Mouse (Mus musculus) spleen, postnatal 4 days (tissue): ENCODE data around the gene Raet1e.
"Not testable (repeated sequence)": the region's sequence is repeated elsewhere in the genome, so short reads cannot be mapped to it uniquely, and the experiment has no call there.

Experiments used
- DNase-seq, 2 experiments: peaks; one replicate each; pipeline ENCODE4 v3.0.0; 2022; ENCODE audit warnings: low spot score in 2 of 2

Raet1e gene

GRCm38 (mm10) chr10:22273684-22274305, 115.4 kb downstream of the Raet1e start:
- DNase-seq, result no peak

- DNase-seq, result no peak
Observed at GRCm38 (mm10) chr10:22274445-22275057, 116.2 kb downstream of the Raet1e start.

GRCm38 (mm10) chr10:22278468-22278867, 120.1 kb downstream of the Raet1e start:
- not testable (repeated sequence) for DNase-seq

- DNase-seq, result no peak
Observed at GRCm38 (mm10) chr10:22282816-22283215, 124.4 kb downstream of the Raet1e start.

GRCm38 (mm10) chr10:22295676-22296075, 137.3 kb downstream of the Raet1e start:
- no peak for DNase-seq

- no peak for DNase-seq
Observed at GRCm38 (mm10) chr10:22297033-22297762, 138.8 kb downstream of the Raet1e start.

- no peak for DNase-seq
Observed at GRCm38 (mm10) chr10:22297766-22298461, 139.5 kb downstream of the Raet1e start.

- no peak for DNase-seq
Observed at GRCm38 (mm10) chr10:22299324-22299723, 141.0 kb downstream of the Raet1e start.

- no peak for DNase-seq
Observed at GRCm38 (mm10) chr10:22301641-22302040, 143.3 kb downstream of the Raet1e start.

GRCm38 (mm10) chr10:22302344-22303057, 144.1 kb downstream of the Raet1e start:
- DNase-seq, result no peak

GRCm38 (mm10) chr10:22303736-22304135, 145.4 kb downstream of the Raet1e start:
- no peak for DNase-seq

- DNase-seq, result no peak
Observed at GRCm38 (mm10) chr10:22305801-22306200, 147.4 kb downstream of the Raet1e start.

- DNase-seq, result peak; percentile 13 to 60
Observed at GRCm38 (mm10) chr10:22306452-22306851, 148.1 kb downstream of the Raet1e start.

GRCm38 (mm10) chr10:22308221-22308620, 149.9 kb downstream of the Raet1e start:
- no peak for DNase-seq

GRCm38 (mm10) chr10:22322858-22323257, 164.5 kb downstream of the Raet1e start:
- DNase-seq, result no peak

GRCm38 (mm10) chr10:22345721-22346120, 187.4 kb downstream of the Raet1e start:
- not testable (repeated sequence) for DNase-seq

- DNase-seq, result not testable (repeated sequence)
Observed at GRCm38 (mm10) chr10:22353548-22354195, 195.3 kb downstream of the Raet1e start.

- DNase-seq, result not testable (repeated sequence)
Observed at GRCm38 (mm10) chr10:22354196-22354574, 195.8 kb downstream of the Raet1e start.

- DNase-seq, result not testable (repeated sequence)
Observed at GRCm38 (mm10) chr10:22357373-22357772, 199.0 kb downstream of the Raet1e start.

- DNase-seq, result not testable (repeated sequence)
Observed at GRCm38 (mm10) chr10:22360252-22360651, 201.9 kb downstream of the Raet1e start, which contains the start of gene Raet1d. Gene Raet1d (plus strand): TSS chr10:22360552.

GRCm38 (mm10) chr10:22360957-22361356, 202.6 kb downstream of the Raet1e start:
- DNase-seq, result not testable (repeated sequence)
